Mouse (Mus musculus) MEL (cell line): ENCODE results near the gene Olfr1513. TPM values are rescaled to one million over a fixed set of nuclear protein-coding genes. Genes with fewer than 3 reads are reported as not detected.

Experiments used
- DNase-seq: peaks from one replicate; pipeline ENCODE4 v3.0.0; 2011; ENCODE audit warnings: low read depth, low spot score
- H3K27ac ChIP-seq: 2 replicates; pipeline ENCODE4 v1.5.1; 2012; ENCODE audit warnings: low read depth, mild to moderate bottlenecking, control low read depth, low read length, moderate library complexity; ENCODE audit not compliant: control insufficient read depth
- H3K27me3 ChIP-seq, 2 experiments: fragments of 150-350 bp in 1 of 2; sonication (generic) in 1 of 2; 2 replicates each; pipeline ENCODE4 v1.6.1; 2012; ENCODE audit warnings: low read length in 2 of 2, mild to moderate bottlenecking in 2 of 2, improper control_type of control experiment in 1 of 2, moderate library complexity in 1 of 2; ENCODE audit not compliant: insufficient read depth in 2 of 2, control insufficient read depth in 1 of 2
- H3K36me3 ChIP-seq, 2 experiments: 2 replicates each; pipeline ENCODE4 v1.6.1; 2012 to 2014; ENCODE audit warnings: low read length in 2 of 2, improper control_type of control experiment in 1 of 2, inconsistent platforms in 1 of 2, mild to moderate bottlenecking in 1 of 2; ENCODE audit not compliant: insufficient read depth in 2 of 2, control insufficient read depth in 1 of 2
- H3K4me1 ChIP-seq, 2 experiments: fragments of 150-350 bp in 1 of 2; sonication (generic) in 1 of 2; 2 replicates each; pipeline ENCODE4 v1.6.1; 2012; ENCODE audit warnings: low read length in 2 of 2, improper control_type of control experiment in 1 of 2, mild to moderate bottlenecking in 1 of 2; ENCODE audit not compliant: insufficient read depth in 2 of 2, control insufficient read depth in 1 of 2
- H3K4me3 ChIP-seq, 2 experiments: fragments of 150-350 bp in 1 of 2; sonication (generic) in 1 of 2; 2 replicates each; pipeline ENCODE4 v1.5.1; 2012; ENCODE audit warnings: low read depth in 2 of 2, low read length in 2 of 2, mild to moderate bottlenecking in 2 of 2, moderate library complexity in 2 of 2, control low read depth in 1 of 2, improper control_type of control experiment in 1 of 2; ENCODE audit not compliant: control insufficient read depth in 1 of 2, insufficient read depth in 1 of 2
- H3K79me2 ChIP-seq: 2 replicates; pipeline ENCODE4 v1.6.1; 2012; ENCODE audit warnings: mild to moderate bottlenecking, low read length, moderate library complexity; ENCODE audit not compliant: control insufficient read depth, poor library complexity, insufficient read depth
- H3K9ac ChIP-seq: 2 replicates; pipeline ENCODE4 v1.6.1; 2012; ENCODE audit warnings: low read depth, mild to moderate bottlenecking, control low read depth, low read length, moderate library complexity; ENCODE audit not compliant: control insufficient read depth, poor library complexity, severe bottlenecking
- H3K9me3 ChIP-seq: fragments of 150-350 bp; sonication (generic); replicated peaks from 2 replicates; pipeline ENCODE4 v1.6.1; 2012; ENCODE audit warnings: mild to moderate bottlenecking, low read length, improper control_type of control experiment, moderate library complexity; ENCODE audit not compliant: insufficient read depth
- CHD2 ChIP-seq: IDR thresholded peaks from 2 replicates; pipeline ENCODE4 v1.6.1; 2011; ENCODE audit warnings: low read length, improper control_type of control experiment
- E2F4 ChIP-seq: IDR thresholded peaks from 2 replicates; pipeline ENCODE4 v1.6.1; 2011; ENCODE audit warnings: low read depth, low read length, improper control_type of control experiment, borderline replicate concordance
- EP300 ChIP-seq, 2 experiments: IDR thresholded peaks; 2 replicates each; pipeline ENCODE4 v1.6.1; 2011; ENCODE audit warnings: improper control_type of control experiment in 2 of 2, low read length in 2 of 2, low read depth in 1 of 2, mild to moderate bottlenecking in 1 of 2
- ETS1 ChIP-seq: IDR thresholded peaks from 2 replicates; pipeline ENCODE4 v1.6.1; 2012; ENCODE audit warnings: low read depth, mild to moderate bottlenecking, inconsistent platforms, low read length, improper control_type of control experiment, moderate library complexity
- GABPA ChIP-seq: IDR thresholded peaks from 2 replicates; pipeline ENCODE4 v1.6.1; 2012; ENCODE audit warnings: low read depth, mild to moderate bottlenecking, inconsistent platforms, low read length, improper control_type of control experiment, moderate library complexity
- GATA1 ChIP-seq: IDR thresholded peaks from 2 replicates; pipeline ENCODE4 v1.6.1; 2011; ENCODE audit warnings: low read depth, low read length, improper control_type of control experiment
- HCFC1 ChIP-seq: IDR thresholded peaks from 2 replicates; pipeline ENCODE4 v1.6.1; 2012; ENCODE audit warnings: low read depth, mild to moderate bottlenecking, inconsistent platforms, low read length, improper control_type of control experiment, moderate library complexity
- MAFK ChIP-seq: IDR thresholded peaks from 2 replicates; pipeline ENCODE4 v1.6.1; 2011; ENCODE audit warnings: low read depth, mild to moderate bottlenecking, low read length, improper control_type of control experiment, borderline replicate concordance
- MYB ChIP-seq: IDR thresholded peaks from 2 replicates; pipeline ENCODE4 v1.6.1; 2011; ENCODE audit warnings: mild to moderate bottlenecking, low read depth, low read length, improper control_type of control experiment
- NRF1 ChIP-seq: IDR thresholded peaks from 2 replicates; pipeline ENCODE4 v1.6.1; 2014; ENCODE audit warnings: low read depth, mild to moderate bottlenecking, inconsistent platforms, low read length, improper control_type of control experiment, moderate library complexity; ENCODE audit not compliant: poor library complexity, insufficient read depth, severe bottlenecking
- POLR2A ChIP-seq, 2 experiments: IDR thresholded peaks; 2 replicates each; pipeline ENCODE4 v1.6.1; 2011 to 2012; ENCODE audit warnings: low read length in 2 of 2, mild to moderate bottlenecking in 2 of 2, control low read depth in 1 of 2, improper control_type of control experiment in 1 of 2, low read depth in 1 of 2, moderate library complexity in 1 of 2; ENCODE audit not compliant: control insufficient read depth in 1 of 2, insufficient read depth in 1 of 2, poor library complexity in 1 of 2
- POLR2AphosphoS2 ChIP-seq: IDR thresholded peaks from 2 replicates; pipeline ENCODE4 v1.6.1; 2011; ENCODE audit warnings: low read length, improper control_type of control experiment
- POLR2AphosphoS5 ChIP-seq: IDR thresholded peaks from 2 replicates; pipeline ENCODE4 v1.6.1; 2012; ENCODE audit warnings: low read depth, borderline replicate concordance, mild to moderate bottlenecking, inconsistent platforms, low read length, moderate library complexity, mixed read lengths
- SIN3A ChIP-seq: IDR thresholded peaks from 2 replicates; pipeline ENCODE4 v1.6.1; 2012; ENCODE audit warnings: low read length, improper control_type of control experiment, inconsistent platforms
- TAL1 ChIP-seq: IDR thresholded peaks from 2 replicates; pipeline ENCODE4 v1.6.1; 2012; ENCODE audit warnings: mild to moderate bottlenecking, inconsistent platforms, low read length, moderate library complexity, mixed read lengths
- TBP ChIP-seq: IDR thresholded peaks from 2 replicates; pipeline ENCODE4 v1.8.0; 2011; ENCODE audit warnings: low read depth, low read length, improper control_type of control experiment
- TCF12 ChIP-seq: IDR thresholded peaks from 2 replicates; pipeline ENCODE4 v1.6.1; 2014; ENCODE audit warnings: low read depth, mild to moderate bottlenecking, inconsistent platforms, low read length, improper control_type of control experiment, moderate library complexity
- USF2 ChIP-seq, 2 experiments: IDR thresholded peaks; 2 replicates each; pipeline ENCODE4 v1.6.1; 2011 to 2012; ENCODE audit warnings: improper control_type of control experiment in 2 of 2, low read length in 2 of 2, borderline replicate concordance in 1 of 2, inconsistent platforms in 1 of 2, low read depth in 1 of 2, mild to moderate bottlenecking in 1 of 2; ENCODE audit not compliant: insufficient read depth in 1 of 2
- ZKSCAN1 ChIP-seq: IDR thresholded peaks from 2 replicates; pipeline ENCODE4 v1.6.1; 2012; ENCODE audit warnings: low read depth, mild to moderate bottlenecking, inconsistent platforms, low read length, improper control_type of control experiment, moderate library complexity
- polyA plus RNA-seq, 2 experiments: library from polyadenylated mRNA; stranded (reverse) in 1 of 2; unstranded in 1 of 2; fragments of >175 nt in 1 of 2; fragments of >200 nt in 1 of 2; gene quantifications; 2 replicates each; pipeline versions ENCODE4 v1.2.1 to v1.2.4; 2012; ENCODE audit warnings: low replicate concordance in 2 of 2, low read depth in 1 of 2; ENCODE audit not compliant: insufficient read length in 2 of 2, insufficient read depth in 1 of 2, missing spikeins in 1 of 2
- total RNA-seq: library from RNA; depleted of rRNA; stranded (reverse); fragments of 300-350 nt; gene quantifications from 2 replicates; pipeline ENCODE4 v1.2.3, GENCODE M21; 2012

Gene Olfr1513
- total and polyA plus RNA-seq, 3 experiments, result 0.08 TPM; not detected in 2

- no peak for DNase-seq
- Histone ChIP-seq H3K4me3 (no peak within 1 kb of the TSS), H3K27me3 (no peaks in the 10 kb centered on the region), H3K9ac (no peak within 1 kb of the TSS), H3K79me2 (no peaks in the 10 kb centered on the region), H3K36me3 (no peaks in the 10 kb centered on the region), H3K4me1 (no peaks in the 10 kb centered on the region), H3K27ac (no peak within 1 kb of the TSS), H3K9me3 (no peaks in the 10 kb centered on the region)
- TF ChIP-seq GATA1, result no peak
- TF ChIP-seq E2F4, result no peak
- no peak for TF ChIP-seq MAFK
- no peak for TF ChIP-seq POLR2AphosphoS2
- no peak for TF ChIP-seq EP300 (IDR thresholded peaks at IDR 0.05; ENCODE audit: low read depth in 1 of 2, low read length in 2 of 2)
- no peak for TF ChIP-seq CHD2
- TF ChIP-seq ZKSCAN1, result no peak
- TF ChIP-seq HCFC1, result no peak
- no peak for TF ChIP-seq POLR2AphosphoS5
- TF ChIP-seq GABPA, result no peak
- no peak for TF ChIP-seq USF2 (IDR thresholded peaks at IDR 0.05; ENCODE audit: borderline replicate concordance in 1 of 2, insufficient read depth in 1 of 2, low read depth in 1 of 2, low read length in 2 of 2)
- TF ChIP-seq TBP, result no peak
- TF ChIP-seq TAL1, result no peak
- no peak for TF ChIP-seq SIN3A
Observed at GRCm38 (mm10) chr14:52379068-52379467, 22.9 kb upstream of the Olfr1513 start, which contains the start of gene Olfr1512. Olfr1512 (minus strand) TSS chr14:52379168.

GRCm38 (mm10) chr14:52368741-52369140 lies 12.5 kb upstream of the Olfr1513 start:
- H3K4me3 ChIP-seq, result no peak overlapping the region
- DNase-seq, result no peak
- H3K9me3 ChIP-seq, result no peaks in the 10 kb centered on the region
- no peaks in the 10 kb centered on the region for H3K36me3 ChIP-seq
- no peak overlapping the region for H3K9ac ChIP-seq
- H3K27me3 ChIP-seq, result no peaks in the 10 kb centered on the region
- TF ChIP-seq TCF12 (no peak), NRF1 (no peak), ETS1 (no peak), POLR2A (IDR thresholded peaks at IDR 0.05; ENCODE audit: control insufficient read depth in 1 of 2, insufficient read depth in 1 of 2, low read depth in 1 of 2, low read length in 2 of 2, poor library complexity in 1 of 2) (no peak), POLR2AphosphoS2 (no peak), MYB (no peak)
- H3K4me1 ChIP-seq, result no peaks in the 10 kb centered on the region
- no peaks in the 10 kb centered on the region for H3K79me2 ChIP-seq
- no peak overlapping the region for H3K27ac ChIP-seq
